Mouse (Mus musculus): ENCODE measurements at regions not wholly inside any gene's neighbourhood (a gene's known extent, or its start where the extent isn't known, plus 50 kb on each side); places are given as distances from the start of the nearest gene placed in this dataset.

GRCm38 (mm10) chr1:136710196-136710595 is 85.5 kb downstream of the Zfp281 start:
- no peaks in the 10 kb centered on the region for H3K27me3 ChIP-seq (ENCODE audit: control insufficient read depth, insufficient read depth, low read depth, low read length)
- H3K9me3 ChIP-seq (ENCODE audit: control insufficient read depth, low read length): no peaks in the 10 kb centered on the region
- H3K4me2 ChIP-seq (ENCODE audit: low read depth, low read length): no peak overlapping the region
- no peak for ATAC-seq (ENCODE audit: low read depth)
- no peaks in the 10 kb centered on the region for H3K36me3 ChIP-seq (ENCODE audit: control insufficient read depth, insufficient read depth, low read length)
- H3K4me3 ChIP-seq (ENCODE audit: low read length): no peak overlapping the region
- WGBS: 66% methylated on average over 4 of the region's 4 CpGs
- no peaks in the 10 kb centered on the region for H3K4me1 ChIP-seq (replicated peaks; ENCODE audit: control insufficient read depth, insufficient read depth, low read length)
- no peak overlapping the region for H3K9ac ChIP-seq (ENCODE audit: low read length)
- H3K27ac ChIP-seq (ENCODE audit: low read length): no peak overlapping the region

- no peak overlapping the region for H3K4me3 ChIP-seq (ENCODE audit: low read length)
- 81% methylated on average over 7 of the region's 7 CpGs for WGBS
- no peak overlapping the region for H3K4me2 ChIP-seq (ENCODE audit: low read depth, low read length)
These were observed 86.5 kb downstream of the Zfp281 start for GRCm38 (mm10) chr1:136711243-136711642.

GRCm38 (mm10) chr1:136714077-136714476 is 89.4 kb downstream of the Zfp281 start:
- H3K9ac ChIP-seq (ENCODE audit: low read length): no peak overlapping the region
- ATAC-seq (ENCODE audit: low read depth): no peak
- H3K4me2 ChIP-seq (ENCODE audit: low read depth, low read length): no peak overlapping the region
- H3K4me3 ChIP-seq (ENCODE audit: low read length): no peak overlapping the region
- H3K27ac ChIP-seq (ENCODE audit: low read length): no peak overlapping the region
- H3K36me3 ChIP-seq (ENCODE audit: control insufficient read depth, insufficient read depth, low read length): no peaks in the 10 kb centered on the region
- H3K4me1 ChIP-seq (replicated peaks; ENCODE audit: control insufficient read depth, insufficient read depth, low read length): peaks cover 8% of the 10 kb centered on the region
- no peaks in the 10 kb centered on the region for H3K27me3 ChIP-seq (ENCODE audit: control insufficient read depth, insufficient read depth, low read depth, low read length)
- 80% methylated on average over 4 of the region's 4 CpGs for WGBS
- no peaks in the 10 kb centered on the region for H3K9me3 ChIP-seq (ENCODE audit: control insufficient read depth, low read length)

More at GRCm38 (mm10) chr1:136711243-136711642, 86.5 kb downstream of the Zfp281 start:
- ATAC-seq (ENCODE audit: low read depth): no peak
- H3K27ac ChIP-seq (ENCODE audit: low read length): no peak overlapping the region
- no peaks in the 10 kb centered on the region for H3K4me1 ChIP-seq (replicated peaks; ENCODE audit: control insufficient read depth, insufficient read depth, low read length)
- H3K27me3 ChIP-seq (ENCODE audit: control insufficient read depth, insufficient read depth, low read depth, low read length): no peaks in the 10 kb centered on the region
- H3K9me3 ChIP-seq (ENCODE audit: control insufficient read depth, low read length): no peaks in the 10 kb centered on the region
- no peak overlapping the region for H3K9ac ChIP-seq (ENCODE audit: low read length)
- H3K36me3 ChIP-seq (ENCODE audit: control insufficient read depth, insufficient read depth, low read length): no peaks in the 10 kb centered on the region

GRCm38 (mm10) chr1:136714987-136715386 is 90.3 kb downstream of the Zfp281 start:
- Histone ChIP-seq H3K27me3 (ENCODE audit: control insufficient read depth, insufficient read depth, low read depth, low read length) (no peaks in the 10 kb centered on the region), H3K4me1 (replicated peaks; ENCODE audit: control insufficient read depth, insufficient read depth, low read length) (peaks cover 8% of the 10 kb centered on the region), H3K9ac (ENCODE audit: low read length) (no peak overlapping the region), H3K4me2 (ENCODE audit: low read depth, low read length) (no peak overlapping the region), H3K9me3 (ENCODE audit: control insufficient read depth, low read length) (no peaks in the 10 kb centered on the region), H3K36me3 (ENCODE audit: control insufficient read depth, insufficient read depth, low read length) (no peaks in the 10 kb centered on the region), H3K4me3 (ENCODE audit: low read length) (no peak overlapping the region), H3K27ac (ENCODE audit: low read length) (no peak overlapping the region)
- ATAC-seq (ENCODE audit: low read depth): no peak
- 66% methylated on average over 11 of the region's 11 CpGs for WGBS

- no peaks in the 10 kb centered on the region for H3K27me3 ChIP-seq (ENCODE audit: control insufficient read depth, insufficient read depth, low read depth, low read length)
- no peaks in the 10 kb centered on the region for H3K9me3 ChIP-seq (ENCODE audit: control insufficient read depth, low read length)
- peak overlapping the region; percentile 46 for H3K4me2 ChIP-seq (ENCODE audit: low read depth, low read length)
- peak overlapping the region; percentile 93 for H3K27ac ChIP-seq (ENCODE audit: low read length)
- H3K4me1 ChIP-seq (replicated peaks; ENCODE audit: control insufficient read depth, insufficient read depth, low read length): peaks cover 8% of the 10 kb centered on the region
- H3K4me3 ChIP-seq (ENCODE audit: low read length): peak overlapping the region; percentile 16; the same call in 1 of the 2 replicates
- no peaks in the 10 kb centered on the region for H3K36me3 ChIP-seq (ENCODE audit: control insufficient read depth, insufficient read depth, low read length)
- ATAC-seq (ENCODE audit: low read depth): peak; percentile 90
- 28% methylated on average over 15 of the region's 15 CpGs for WGBS
- H3K9ac ChIP-seq (ENCODE audit: low read length): 0 out of 2 replicates have a peak overlapping the region, but pooled peaks have one; percentile 35
These were observed 93.3 kb downstream of the Zfp281 start for GRCm38 (mm10) chr1:136717830-136718517.

GRCm38 (mm10) chr1:136723839-136724443 is 99.2 kb downstream of the Zfp281 start:
- Histone ChIP-seq H3K27me3 (ENCODE audit: control insufficient read depth, insufficient read depth, low read depth, low read length) (no peaks in the 10 kb centered on the region), H3K4me1 (replicated peaks; ENCODE audit: control insufficient read depth, insufficient read depth, low read length) (no peaks in the 10 kb centered on the region), H3K27ac (ENCODE audit: low read length) (no peak overlapping the region), H3K4me3 (ENCODE audit: low read length) (no peak overlapping the region), H3K36me3 (ENCODE audit: control insufficient read depth, insufficient read depth, low read length) (no peaks in the 10 kb centered on the region), H3K9me3 (ENCODE audit: control insufficient read depth, low read length) (no peaks in the 10 kb centered on the region), H3K4me2 (ENCODE audit: low read depth, low read length) (no peak overlapping the region), H3K9ac (ENCODE audit: low read length) (no peak overlapping the region)
- 91% methylated on average over 13 of the region's 13 CpGs for WGBS
- ATAC-seq (ENCODE audit: low read depth): no peak

- ATAC-seq (ENCODE audit: low read depth): peak; percentile 43; the same call in 1 of the 2 replicates
- Histone ChIP-seq H3K36me3 (ENCODE audit: control insufficient read depth, insufficient read depth, low read length) (no peaks in the 10 kb centered on the region), H3K4me1 (replicated peaks; ENCODE audit: control insufficient read depth, insufficient read depth, low read length) (no peaks in the 10 kb centered on the region), H3K4me2 (ENCODE audit: low read depth, low read length) (no peak overlapping the region), H3K9ac (ENCODE audit: low read length) (no peak overlapping the region), H3K27me3 (ENCODE audit: control insufficient read depth, insufficient read depth, low read depth, low read length) (no peaks in the 10 kb centered on the region), H3K27ac (ENCODE audit: low read length) (no peak overlapping the region), H3K9me3 (ENCODE audit: control insufficient read depth, low read length) (no peaks in the 10 kb centered on the region), H3K4me3 (ENCODE audit: low read length) (no peak overlapping the region)
- whole genome bisulfite sequencing: 35% methylated on average over 4 of the region's 4 CpGs
These were observed 100.5 kb downstream of the Zfp281 start for GRCm38 (mm10) chr1:136725242-136725641.

GRCm38 (mm10) chr1:136726145-136726935 is 101.6 kb downstream of the Zfp281 start:
- Histone ChIP-seq H3K36me3 (ENCODE audit: control insufficient read depth, insufficient read depth, low read length) (no peaks in the 10 kb centered on the region), H3K4me1 (replicated peaks; ENCODE audit: control insufficient read depth, insufficient read depth, low read length) (no peaks in the 10 kb centered on the region), H3K9me3 (ENCODE audit: control insufficient read depth, low read length) (no peaks in the 10 kb centered on the region), H3K4me3 (ENCODE audit: low read length) (no peak overlapping the region), H3K9ac (ENCODE audit: low read length) (no peak overlapping the region), H3K4me2 (ENCODE audit: low read depth, low read length) (no peak overlapping the region), H3K27me3 (ENCODE audit: control insufficient read depth, insufficient read depth, low read depth, low read length) (no peaks in the 10 kb centered on the region), H3K27ac (ENCODE audit: low read length) (no peak overlapping the region)
- WGBS: 65% methylated on average over 11 of the region's 11 CpGs
- no peak for ATAC-seq (ENCODE audit: low read depth)
